Mouse (Mus musculus): ENCODE results near the gene Btbd35f5. TPM values are rescaled to one million over a fixed set of nuclear protein-coding genes. Genes with fewer than 3 reads are reported as not detected.
"Not testable (repeated sequence)": the region's sequence is repeated elsewhere in the genome, so short reads cannot be mapped to it uniquely, and the experiment has no call there.

The Btbd35f5 gene
- polyA plus RNA-seq (2015; fragmentation: Nextera tagmentation; extraction: Ambion mirVana), result not detected in 2 replicates

- not testable (repeated sequence) for H3K9me3 ChIP-seq; ATAC-seq (ENCODE audit: insufficient read depth, low FRiP score, low read depth); H3K4me1 ChIP-seq; H3K9ac ChIP-seq; H3K27ac ChIP-seq; H3K4me3 ChIP-seq (replicated peaks); H3K4me2 ChIP-seq; H3K27me3 ChIP-seq (replicated peaks); H3K36me3 ChIP-seq
- WGBS, result no CpG with 5 or more reads among the region's 3 CpGs
Measured at GRCm38 (mm10) chrX:32973597-32973996, at the start of gene Btbd35f5. TSS of gene Btbd35f5 (plus strand) at chrX:32973897.

- not testable (repeated sequence) for H3K9me3 ChIP-seq; H3K36me3 ChIP-seq; H3K4me2 ChIP-seq; H3K4me1 ChIP-seq; H3K4me3 ChIP-seq (replicated peaks); H3K27ac ChIP-seq; H3K27me3 ChIP-seq (replicated peaks); H3K9ac ChIP-seq; ATAC-seq (ENCODE audit: insufficient read depth, low FRiP score, low read depth)
- WGBS, result no CpG with 5 or more reads among the region's 1 CpGs
Measured at GRCm38 (mm10) chrX:32941468-32941867, 32.2 kb upstream of the Btbd35f5 start, which contains the start of gene Gm21789. TSS of gene Gm21789 (plus strand) at chrX:32941768.

Other genes starting within 250 kb of the Btbd35f5 start
- not detected in 2 replicates for gene Btbd35f21, start 247.8 kb upstream of the Btbd35f5 start, polyA plus RNA-seq (2015; fragmentation: Nextera tagmentation; extraction: Ambion mirVana)
- not detected in 2 replicates for gene Btbd35f30, start 79.3 kb upstream of the Btbd35f5 start, polyA plus RNA-seq (2015; fragmentation: Nextera tagmentation; extraction: Ambion mirVana)
- not detected in 2 replicates for gene Gm21789, start 32.1 kb upstream of the Btbd35f5 start, polyA plus RNA-seq (2015; fragmentation: Nextera tagmentation; extraction: Ambion mirVana)

Data from stomach, embryonic 15.5 days (tissue).